Mouse (Mus musculus) small intestine, adult 10 weeks (tissue): ENCODE results near the gene Ms4a12. TPM values are rescaled to one million over a fixed set of nuclear protein-coding genes. Genes with fewer than 3 reads are reported as not detected.

Experiments used
- polyA plus RNA-seq: library from polyadenylated mRNA; stranded (reverse); fragments of 350-450 nt; fragmentation: Illumina TruSeq; extraction: RNeasy Lipid Tissue Mini Kit (QIAGEN cat#74804); gene quantifications from one replicate; pipeline ENCODE4 v1.2.3, GENCODE M21; 2014; ENCODE audit warnings: low replicate concordance

Ms4a12 gene
- 118 TPM for polyA plus RNA-seq

DNA sequence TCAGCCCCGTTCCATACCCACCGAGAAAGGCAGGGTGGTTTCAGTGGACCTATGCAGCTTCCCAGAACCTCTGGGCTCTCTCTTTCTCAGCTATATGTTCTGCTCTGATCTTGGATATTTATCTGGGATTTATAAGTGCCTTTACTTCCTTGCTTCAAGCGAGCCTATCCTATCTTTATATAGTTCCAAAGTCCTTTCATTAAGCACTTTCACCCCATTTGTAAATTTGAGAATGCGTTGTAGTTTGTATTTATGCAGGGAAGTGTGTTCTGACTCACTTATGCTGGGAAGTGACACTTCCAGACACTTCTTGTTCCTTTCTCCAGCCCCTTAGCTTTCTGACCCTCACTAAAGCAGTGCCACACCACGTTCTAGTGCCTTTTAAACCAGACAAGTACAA lies at the start of gene Ms4a12:
Gene Ms4a12 (minus strand): TSS at position 101 of the 400 bp plus-strand sequence.

GRCm38 (mm10) chr19:11266052-11266845 lies 34.0 kb upstream of the Ms4a12 start, which contains the start of gene Ms4a1:
Gene Ms4a1 (minus strand): TSS chr19:11266241.

GRCm38 (mm10) chr19:11196546-11196945 lies 35.7 kb downstream of the Ms4a12 start, which contains the start of gene Ms4a13:
Gene Ms4a13 (minus strand): TSS chr19:11196737.

DNA sequence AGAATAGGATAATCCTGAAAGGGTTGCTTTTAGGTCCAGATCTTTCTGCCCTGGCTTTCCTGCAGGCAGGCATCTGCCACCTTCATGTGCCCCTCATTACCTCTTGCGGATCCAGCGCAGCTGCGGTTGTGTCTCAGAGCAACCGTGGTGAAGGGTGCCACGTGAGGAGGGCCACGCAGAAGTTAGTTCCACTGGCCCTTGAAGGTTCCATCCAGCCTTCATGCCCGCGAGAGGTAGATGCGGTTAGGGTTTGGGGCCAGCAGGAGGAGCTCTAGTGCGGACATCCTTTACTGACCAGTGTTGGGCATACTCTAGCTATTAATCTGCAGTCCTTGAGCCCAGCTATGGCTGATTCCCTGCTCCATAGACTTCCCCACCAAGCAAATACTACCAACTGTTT lies 67.1 kb downstream of the Ms4a12 start, which contains the start of gene 1700025F22Rik:
Gene 1700025F22Rik (minus strand): TSS at position 149 of the 400 bp plus-strand sequence.

Other genes with a start within 250 kb of the Ms4a12 start
- not detected for gene Ms4a15, start 239.2 kb downstream of the Ms4a12 start, polyA plus RNA-seq
- gene Ms4a18, start 214.4 kb downstream of the Ms4a12 start, polyA plus RNA-seq, result 106 TPM
- 313 TPM for gene Ms4a8a, start 151.3 kb downstream of the Ms4a12 start, polyA plus RNA-seq
- not detected for gene 1700017D01Rik, start 101.6 kb downstream of the Ms4a12 start, polyA plus RNA-seq
- gene 1700025F22Rik, start 67.1 kb downstream of the Ms4a12 start, polyA plus RNA-seq, result not detected
- gene Ms4a13, start 35.7 kb downstream of the Ms4a12 start, polyA plus RNA-seq, result not detected
- 18.9 TPM for gene Ms4a1, start 33.8 kb upstream of the Ms4a12 start, polyA plus RNA-seq
- not detected for gene Ms4a5, start 51.4 kb upstream of the Ms4a12 start, polyA plus RNA-seq
- 5.7 TPM for gene Ms4a14, start 82.0 kb upstream of the Ms4a12 start, polyA plus RNA-seq
- 28.0 TPM for gene Ms4a7, start 103.7 kb upstream of the Ms4a12 start, polyA plus RNA-seq
- gene Ms4a4a, start 143.1 kb upstream of the Ms4a12 start, polyA plus RNA-seq, result 18.4 TPM
- 5.5 TPM for gene Ms4a4c, start 172.3 kb upstream of the Ms4a12 start, polyA plus RNA-seq
- gene Ms4a4b, start 211.1 kb upstream of the Ms4a12 start, polyA plus RNA-seq, result 8.9 TPM
- gene Ms4a6c, start 236.9 kb upstream of the Ms4a12 start, polyA plus RNA-seq, result 45.5 TPM